Mouse (Mus musculus) heart, embryonic 10.5 days (tissue): ENCODE measurements around the gene Add3. TPM values are rescaled to one million over a fixed set of nuclear protein-coding genes. Genes with fewer than 3 reads are reported as not detected.

ENCODE experiments used
- DNase-seq: peaks from one replicate; pipeline ENCODE4 v3.0.0-alpha.2; 2017; ENCODE audit warnings: low spot score
- H3K27ac ChIP-seq: fragments of 300-500 bp; sonication (generic); 2 replicates; pipeline ENCODE4 v1.5.1; 2016; ENCODE audit warnings: mild to moderate bottlenecking
- H3K27me3 ChIP-seq: fragments of 300-500 bp; sonication (generic); 2 replicates; pipeline ENCODE4 v1.6.1; 2016; ENCODE audit warnings: mild to moderate bottlenecking; ENCODE audit not compliant: poor library complexity, insufficient read depth, severe bottlenecking
- H3K36me3 ChIP-seq: fragments of 300-500 bp; sonication (generic); 2 replicates; pipeline ENCODE4 v1.6.1; 2016; ENCODE audit warnings: mild to moderate bottlenecking, moderate library complexity
- H3K4me1 ChIP-seq: fragments of 300-500 bp; sonication (generic); 2 replicates; pipeline ENCODE4 v1.6.1; 2016; ENCODE audit warnings: mild to moderate bottlenecking
- H3K4me3 ChIP-seq: fragments of 300-500 bp; sonication (generic); 2 replicates; pipeline ENCODE4 v1.5.1; 2016; ENCODE audit warnings: mild to moderate bottlenecking, moderate library complexity
- H3K9me3 ChIP-seq: fragments of 300-500 bp; sonication (generic); 2 replicates; pipeline ENCODE4 v1.6.1; 2016; ENCODE audit warnings: mild to moderate bottlenecking, moderate library complexity
- WGBS: fragments of 180-500 bp; shearing (Covaris S2); methylation state at CpG from one replicate; pipeline ENCODE4 v1.1.7; 2016; 5-methylcytosine and 5-hydroxymethylcytosine counted together
- polyA plus RNA-seq: library from polyadenylated mRNA; unstranded; fragments of >200 nt; fragmentation: Nextera tagmentation; extraction: Ambion mirVana; gene quantifications from 2 replicates; pipeline ENCODE4 v1.2.1, GENCODE M21; 2016

Gene Add3
- polyA plus RNA-seq, 1 experiment from 2014 or later = 128 TPM

DNA sequence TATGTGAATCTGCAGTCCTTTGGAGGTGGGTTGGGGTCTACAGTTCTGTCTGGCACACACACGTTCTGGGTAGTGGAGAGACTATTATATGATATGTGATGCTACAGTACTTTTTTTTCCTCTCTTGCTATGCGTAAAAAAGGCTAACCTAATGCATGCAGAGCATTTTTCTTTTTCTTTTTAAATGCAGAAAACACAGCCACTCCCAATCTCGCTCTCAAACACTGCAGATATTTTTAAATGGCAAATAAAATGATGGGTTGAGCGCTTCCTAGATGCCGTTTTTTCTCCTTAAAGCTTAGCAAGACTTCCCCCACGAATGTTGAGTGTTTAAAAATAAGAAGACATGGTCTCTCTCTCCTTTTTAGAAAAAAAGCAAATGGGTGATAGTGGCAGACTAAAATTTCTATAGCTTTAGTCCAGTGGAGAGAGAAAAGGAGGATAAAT, 584 bp downstream of the Add3 start:
- Histone ChIP-seq H3K36me3 (no peaks in the 10 kb centered on the region), H3K4me3 (peak overlapping the region; percentile 92), H3K4me1 (peaks cover 25% of the 10 kb centered on the region), H3K27me3 (no peaks in the 10 kb centered on the region), H3K9me3 (no peaks in the 10 kb centered on the region), H3K27ac (peak overlapping the region; percentile 97)
- 4% methylated on average over 6 of the region's 6 CpGs for WGBS
- no peak for DNase-seq

DNA sequence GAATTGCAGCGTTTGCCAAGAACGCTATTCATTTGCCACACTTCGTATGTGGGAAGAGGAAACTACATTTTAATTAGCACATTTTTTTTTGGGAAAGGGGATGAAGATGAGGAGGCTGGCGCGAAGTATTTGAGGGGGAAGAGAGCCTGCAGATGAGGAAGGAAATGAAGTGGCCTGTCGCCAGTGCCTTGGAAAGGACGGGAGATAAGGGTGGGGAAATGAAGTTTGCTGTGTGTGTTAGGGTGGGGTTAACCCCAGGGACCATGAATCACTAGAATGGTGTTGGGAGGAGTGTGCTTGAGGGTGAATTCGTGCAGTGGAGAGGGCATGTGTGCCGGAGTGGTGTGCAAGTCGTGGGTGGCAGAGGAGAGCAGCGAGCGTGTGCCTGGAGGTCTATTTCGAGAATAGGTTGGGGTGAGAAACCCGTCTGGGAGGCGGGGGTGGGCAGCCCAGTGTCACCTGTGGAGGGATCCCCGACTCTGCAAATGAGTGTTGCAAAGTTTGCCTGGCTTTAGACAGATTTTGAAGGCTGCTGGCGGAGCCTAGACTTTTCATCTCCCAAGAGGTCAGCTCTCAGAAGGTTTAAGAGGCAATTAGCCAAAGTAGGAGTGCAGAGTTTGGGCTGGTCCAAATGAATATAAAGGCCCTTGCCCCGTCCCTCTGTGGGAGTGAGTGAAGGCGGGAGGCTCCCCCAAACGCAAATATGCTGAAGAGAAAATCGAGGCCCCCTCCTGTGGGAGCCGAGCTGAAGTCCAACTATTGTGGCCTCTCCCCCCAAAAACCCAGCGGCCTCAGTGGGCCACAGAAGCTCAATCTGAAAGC, 1.2 kb downstream of the Add3 start:
- Histone ChIP-seq H3K9me3 (no peaks in the 10 kb centered on the region), H3K27ac (peak overlapping the region; percentile 97), H3K4me1 (peaks cover 25% of the 10 kb centered on the region), H3K4me3 (peak overlapping the region; percentile 92), H3K27me3 (no peaks in the 10 kb centered on the region), H3K36me3 (no peaks in the 10 kb centered on the region)
- WGBS = 1% methylated on average over 23 of the region's 23 CpGs
- DNase-seq = peak; percentile 80

DNA sequence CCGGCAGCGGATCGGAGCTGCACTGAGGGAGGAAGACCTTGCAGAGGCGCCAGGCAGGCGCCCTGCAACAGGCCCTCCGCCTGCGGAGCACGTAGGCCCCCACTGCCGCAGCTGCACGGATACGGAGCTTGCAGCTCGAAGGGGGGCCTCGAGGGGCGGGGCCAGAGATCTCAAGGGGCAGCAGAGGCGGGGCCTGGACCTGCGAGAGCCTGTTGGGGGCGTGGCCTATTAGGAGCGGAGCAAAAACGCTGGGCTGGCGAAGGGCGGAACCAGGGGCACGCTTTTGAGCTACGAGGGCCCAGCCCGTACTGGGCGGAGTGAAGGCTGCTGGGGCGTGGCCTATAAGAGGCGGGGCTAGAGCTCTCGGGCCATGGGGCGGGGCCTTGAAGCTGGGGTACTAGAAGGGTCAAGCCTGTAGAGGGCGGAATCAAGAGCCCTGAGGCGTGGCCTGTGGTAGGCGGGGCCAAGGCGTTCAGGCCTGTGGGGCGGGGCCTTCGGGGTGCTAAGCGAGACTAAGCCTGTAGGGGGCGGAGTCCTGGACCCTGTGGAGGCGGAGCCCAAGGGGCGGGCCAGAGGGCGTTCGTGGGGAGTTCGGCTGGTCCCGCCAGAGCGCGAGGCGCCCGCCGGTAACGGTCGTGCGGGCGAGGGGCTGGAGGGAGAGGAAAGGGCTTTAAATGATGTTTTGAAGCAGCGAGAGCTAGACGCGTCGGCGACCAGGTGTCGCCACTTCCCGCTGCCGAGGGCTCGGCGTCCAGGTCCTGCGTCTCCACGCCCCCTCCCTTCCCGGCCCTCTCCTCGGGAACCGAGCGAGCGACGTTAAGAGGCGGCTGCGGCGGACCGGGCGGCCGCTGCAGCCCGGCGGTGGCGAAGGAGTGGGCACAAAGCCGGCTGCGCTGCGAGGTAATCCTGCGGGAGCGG, 2.2 kb downstream of the Add3 start:
- Histone ChIP-seq H3K27ac (peak overlapping the region; percentile 97), H3K4me1 (peaks cover 30% of the 10 kb centered on the region), H3K36me3 (no peaks in the 10 kb centered on the region), H3K9me3 (no peaks in the 10 kb centered on the region), H3K27me3 (no peaks in the 10 kb centered on the region), H3K4me3 (peak overlapping the region; percentile 92)
- under 1% methylated on average over 81 of the region's 84 CpGs for WGBS
- DNase-seq = peak; percentile 100

DNA sequence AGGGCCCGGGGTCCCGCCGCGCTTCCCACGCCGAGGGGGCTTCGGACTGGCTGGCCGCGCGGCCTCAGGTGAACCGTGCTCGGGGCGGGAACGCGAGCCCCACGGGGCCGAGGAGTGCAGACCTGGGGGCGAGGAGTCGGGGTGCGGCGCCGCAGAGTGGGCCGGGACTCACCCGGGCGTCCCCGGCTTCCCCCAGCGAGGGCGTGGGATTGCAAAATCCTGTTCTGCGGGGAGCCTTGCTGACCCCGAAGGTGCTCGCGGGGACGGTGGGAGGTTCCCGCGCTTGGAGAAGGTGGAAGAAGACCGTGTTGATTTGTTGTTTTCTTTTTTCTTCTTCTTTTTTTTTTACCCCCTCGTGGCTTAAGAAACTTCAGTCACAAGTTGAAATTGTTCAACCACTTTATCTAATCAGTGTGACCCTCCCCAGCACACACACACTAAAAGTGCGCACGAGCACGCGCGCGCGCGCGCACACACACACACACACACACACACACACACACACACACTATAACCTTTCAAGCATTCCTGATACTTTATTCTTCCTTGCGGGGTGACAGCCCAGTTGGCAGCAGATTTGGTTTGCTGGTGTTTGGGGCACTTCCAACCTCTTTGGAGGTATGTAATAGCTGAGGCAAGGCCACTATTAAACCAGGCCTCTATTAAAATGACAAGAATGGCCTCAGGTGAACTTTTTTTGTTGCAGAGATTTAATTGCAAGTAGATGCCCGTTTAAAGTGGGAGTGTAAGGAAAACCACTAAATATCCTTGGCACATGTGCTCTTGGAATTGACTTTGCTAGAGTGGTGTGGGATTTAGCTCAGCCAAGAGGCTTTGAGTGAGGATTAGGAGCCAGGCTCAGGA, 3.1 kb downstream of the Add3 start:
- peak overlapping the region; percentile 92 for H3K4me3 ChIP-seq
- no peaks in the 10 kb centered on the region for H3K9me3 ChIP-seq
- H3K27ac ChIP-seq = peak overlapping the region; percentile 97
- H3K36me3 ChIP-seq = no peaks in the 10 kb centered on the region
- DNase-seq = no peak
- WGBS = under 1% methylated on average over 48 of the region's 48 CpGs
- H3K4me1 ChIP-seq = peaks cover 37% of the 10 kb centered on the region
- no peaks in the 10 kb centered on the region for H3K27me3 ChIP-seq

DNA sequence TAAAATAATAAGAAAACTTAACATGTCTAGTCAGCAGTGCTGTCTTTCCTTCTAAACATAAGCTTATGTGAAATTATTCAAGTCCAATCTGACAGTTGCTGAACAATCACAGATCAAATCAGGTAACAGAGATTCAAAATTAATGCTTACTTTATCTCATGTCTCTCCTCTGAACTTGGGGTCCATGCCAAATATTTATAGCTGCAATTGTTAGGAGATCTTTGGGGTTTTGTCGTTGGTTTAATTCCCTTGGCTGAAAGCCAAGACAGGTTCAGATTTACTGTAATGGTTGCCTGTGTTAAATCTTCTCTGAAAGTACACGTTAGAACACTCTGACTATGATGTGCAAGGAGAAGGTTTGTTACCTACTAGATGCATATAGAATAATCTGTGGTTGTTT, 4.8 kb downstream of the Add3 start:
- 25% methylated on average over 2 of the region's 2 CpGs for WGBS
- H3K9me3 ChIP-seq = no peaks in the 10 kb centered on the region
- H3K27me3 ChIP-seq = no peaks in the 10 kb centered on the region
- no peaks in the 10 kb centered on the region for H3K36me3 ChIP-seq
- peak overlapping the region; percentile 92 for H3K4me3 ChIP-seq
- DNase-seq = no peak
- peaks cover 55% of the 10 kb centered on the region for H3K4me1 ChIP-seq
- H3K27ac ChIP-seq = no peak overlapping the region

DNA sequence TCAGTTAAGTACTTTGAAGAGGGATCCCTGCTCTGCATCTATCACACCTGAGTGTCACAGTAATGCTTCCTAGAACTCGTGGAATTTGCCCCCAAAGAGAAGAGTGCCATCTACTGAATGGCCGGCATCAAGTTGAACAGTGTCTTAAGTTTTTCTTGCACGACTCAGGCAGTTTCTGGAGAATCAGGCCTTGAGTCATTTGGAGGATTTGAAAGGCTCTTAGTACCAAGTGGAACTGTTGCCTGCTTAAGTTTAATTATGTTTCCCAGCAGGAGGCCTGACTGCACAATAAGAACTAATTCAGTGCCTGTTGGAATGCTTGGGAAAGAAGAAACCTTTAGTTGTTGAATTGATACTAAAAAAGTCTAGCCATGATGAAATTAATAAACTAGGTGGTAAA, 9.1 kb downstream of the Add3 start:
- no peaks in the 10 kb centered on the region for H3K9me3 ChIP-seq
- peaks cover 71% of the 10 kb centered on the region for H3K4me1 ChIP-seq
- no peak overlapping the region for H3K27ac ChIP-seq
- H3K27me3 ChIP-seq = no peaks in the 10 kb centered on the region
- no peak for DNase-seq
- H3K36me3 ChIP-seq = no peaks in the 10 kb centered on the region
- 18% methylated on average over 3 of the region's 3 CpGs for WGBS
- H3K4me3 ChIP-seq = 0 out of 2 replicates have a peak overlapping the region, but pooled peaks have one; percentile 8

DNA sequence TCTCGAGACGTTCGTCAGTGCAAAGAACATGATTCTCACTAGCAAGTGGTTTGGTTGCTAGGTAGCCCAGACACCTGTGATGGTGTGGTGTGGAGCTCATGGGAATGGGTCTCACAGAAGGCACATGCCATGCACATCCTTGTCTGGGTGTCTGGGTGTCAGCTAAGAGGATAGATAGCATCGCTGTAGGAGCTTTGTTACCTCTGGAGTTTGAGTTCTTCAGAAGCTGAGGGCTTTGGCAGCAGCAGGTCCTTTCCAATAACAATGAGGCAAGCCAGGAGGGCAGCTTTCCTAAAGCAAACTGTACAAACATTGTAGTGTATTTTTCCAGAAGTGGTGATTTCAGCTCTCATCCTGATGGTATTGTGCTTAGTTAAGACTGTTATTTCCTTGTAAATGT, 12.2 kb downstream of the Add3 start:
- Histone ChIP-seq H3K4me1 (peaks cover 73% of the 10 kb centered on the region), H3K27me3 (no peaks in the 10 kb centered on the region), H3K36me3 (peaks cover 3% of the 10 kb centered on the region; the same call in 1 of the 2 replicates), H3K27ac (no peak overlapping the region), H3K4me3 (no peak overlapping the region), H3K9me3 (no peaks in the 10 kb centered on the region)
- WGBS = 52% methylated on average over 4 of the region's 4 CpGs
- DNase-seq = no peak

DNA sequence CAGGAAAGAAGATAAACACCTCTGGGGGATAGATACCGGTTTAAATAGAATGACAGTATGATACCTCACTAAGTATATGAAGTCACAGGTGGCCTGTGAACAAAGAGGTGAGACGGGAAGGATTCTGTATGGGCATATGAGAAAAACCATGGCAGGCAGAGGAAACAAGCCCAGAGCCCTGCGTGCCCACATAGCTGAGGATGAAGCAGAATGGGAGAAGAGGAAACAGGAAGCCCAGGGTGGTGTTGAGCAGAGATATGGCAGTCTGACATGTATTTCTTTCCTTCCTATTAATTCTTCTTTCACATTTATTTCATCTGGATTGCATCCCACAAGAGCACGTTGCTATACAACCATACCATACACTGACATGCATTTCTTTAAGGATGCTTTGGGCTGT, 12.9 kb downstream of the Add3 start:
- 54% methylated on average over 4 of the region's 4 CpGs for WGBS
- Histone ChIP-seq H3K4me1 (peaks cover 70% of the 10 kb centered on the region), H3K4me3 (0 out of 2 replicates have a peak overlapping the region, but pooled peaks have one; percentile 18), H3K27ac (peak overlapping the region; percentile 56; the same call in 1 of the 2 replicates), H3K36me3 (peaks cover 6% of the 10 kb centered on the region; the same call in 1 of the 2 replicates), H3K27me3 (no peaks in the 10 kb centered on the region), H3K9me3 (no peaks in the 10 kb centered on the region)
- DNase-seq = no peak

DNA sequence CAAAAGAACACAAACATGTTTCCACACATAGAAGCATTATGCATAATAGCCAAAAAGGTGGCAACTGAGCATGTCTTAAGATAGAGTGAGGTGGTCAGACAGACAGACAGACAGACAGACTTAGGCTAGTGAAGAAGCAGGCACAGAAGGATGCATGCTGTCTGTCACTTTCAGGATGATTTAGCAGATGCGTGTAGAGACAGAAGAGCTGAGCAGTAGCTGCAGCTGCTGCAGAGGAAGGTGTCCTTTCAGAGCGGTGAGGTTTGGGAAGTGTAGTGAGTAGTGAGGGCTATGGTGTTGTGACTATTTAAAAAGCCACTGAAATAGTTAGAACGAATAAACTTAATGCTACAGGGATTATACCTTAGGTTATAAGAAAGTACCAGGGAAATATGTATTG, 13.9 kb downstream of the Add3 start:
- Histone ChIP-seq H3K9me3 (no peaks in the 10 kb centered on the region), H3K4me1 (peaks cover 69% of the 10 kb centered on the region), H3K27me3 (no peaks in the 10 kb centered on the region), H3K27ac (no peak overlapping the region; the same call in 1 of the 2 replicates), H3K4me3 (no peak overlapping the region), H3K36me3 (peaks cover 6% of the 10 kb centered on the region; the same call in 1 of the 2 replicates)
- no peak for DNase-seq
- 59% methylated on average over 3 of the region's 3 CpGs for WGBS

DNA sequence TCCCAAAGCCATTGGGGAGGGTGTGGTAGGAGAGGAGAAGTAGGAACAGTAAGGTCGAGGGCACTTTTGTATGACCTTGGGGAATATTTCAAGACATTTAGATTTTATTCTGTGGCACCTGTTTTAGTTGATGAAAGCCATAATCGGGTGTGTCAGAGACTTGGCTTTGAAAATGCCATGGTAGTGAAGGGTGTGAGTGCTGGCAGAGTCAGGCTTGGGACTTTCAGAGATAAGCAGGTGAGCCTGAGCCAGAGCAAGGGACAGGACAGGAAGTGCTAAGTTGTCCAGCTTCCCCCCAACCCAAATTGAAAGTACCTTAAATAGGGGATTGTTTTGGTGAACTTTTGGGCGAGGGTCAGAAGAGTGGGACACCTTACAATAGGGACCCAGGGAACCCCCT, 16.1 kb downstream of the Add3 start:
- 58% methylated on average over 3 of the region's 3 CpGs for WGBS
- H3K9me3 ChIP-seq = no peaks in the 10 kb centered on the region

DNA sequence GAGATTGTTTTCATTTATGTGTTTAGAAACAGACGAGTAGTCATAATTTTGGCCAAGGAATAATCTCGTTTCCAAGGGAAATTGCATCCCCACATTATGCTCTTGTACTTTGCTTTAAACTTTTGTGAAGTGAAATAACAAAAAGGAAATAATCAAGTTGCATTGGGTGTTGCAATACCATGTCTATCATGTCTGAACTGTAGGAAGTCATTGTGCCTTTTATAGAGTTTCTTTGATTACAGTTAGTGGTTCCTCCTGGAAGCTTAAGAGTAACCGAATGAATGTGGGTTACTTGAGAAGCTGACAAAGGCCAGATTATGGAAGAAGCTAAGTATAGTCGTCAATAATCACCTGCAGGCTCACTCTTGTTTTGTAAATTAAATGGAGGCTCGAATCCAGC, 16.9 kb downstream of the Add3 start:
- DNase-seq = no peak
- WGBS = 78% methylated on average over 5 of the region's 5 CpGs
- H3K4me1 ChIP-seq = peaks cover 57% of the 10 kb centered on the region
- no peaks in the 10 kb centered on the region for H3K9me3 ChIP-seq
- H3K27me3 ChIP-seq = no peaks in the 10 kb centered on the region
- no peak overlapping the region for H3K4me3 ChIP-seq
- no peak overlapping the region for H3K27ac ChIP-seq
- peaks cover 6% of the 10 kb centered on the region; the same call in 1 of the 2 replicates for H3K36me3 ChIP-seq

More for the DNA sequence above, 16.1 kb downstream of the Add3 start:
- H3K27ac ChIP-seq = no peak overlapping the region
- H3K4me1 ChIP-seq = peaks cover 64% of the 10 kb centered on the region
- DNase-seq = no peak
- peaks cover 6% of the 10 kb centered on the region; the same call in 1 of the 2 replicates for H3K36me3 ChIP-seq
- H3K4me3 ChIP-seq = no peak overlapping the region
- no peaks in the 10 kb centered on the region for H3K27me3 ChIP-seq

DNA sequence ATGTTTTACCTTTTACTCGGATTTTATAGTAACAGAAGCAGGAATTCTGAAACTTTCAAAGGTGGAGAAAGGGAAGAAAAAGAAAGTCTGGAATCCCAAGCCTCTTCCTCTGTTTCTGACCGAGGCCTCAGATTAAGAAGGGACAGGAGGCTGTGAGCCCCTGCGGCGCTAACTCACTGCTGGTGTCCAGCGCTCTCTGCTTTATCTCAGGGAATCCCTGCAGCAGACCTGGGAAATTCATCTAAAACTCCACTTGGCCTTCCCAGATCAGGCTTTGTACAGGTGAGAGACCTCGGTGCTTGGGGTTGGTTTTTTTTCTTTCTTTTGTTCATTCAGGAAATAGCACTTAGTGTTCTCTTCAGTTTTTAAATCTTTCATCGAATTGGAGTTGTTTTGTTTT, 19.1 kb downstream of the Add3 start:
- WGBS = 25% methylated on average over 7 of the region's 7 CpGs
- Histone ChIP-seq H3K9me3 (no peaks in the 10 kb centered on the region), H3K4me1 (peaks cover 37% of the 10 kb centered on the region), H3K4me3 (no peak overlapping the region), H3K27me3 (no peaks in the 10 kb centered on the region), H3K36me3 (peaks cover 10% of the 10 kb centered on the region; the same call in 1 of the 2 replicates), H3K27ac (peak overlapping the region; percentile 69)
- DNase-seq = no peak
